Mouse (Mus musculus) heart, adult 18-20 months (tissue): Measurements from ENCODE around the gene 2310079G19Rik. TPM values are rescaled to one million over a fixed set of nuclear protein-coding genes. Genes with fewer than 3 reads are reported as not detected.

Experiments
- DNase-seq, 2 experiments: peaks; one replicate each; pipeline ENCODE4 v3.0.0; 2021 to 2022; ENCODE audit warnings: mixed read lengths in 1 of 2
- long read RNA-seq, 2 experiments: library from polyadenylated mRNA; stranded (forward); transcript quantifications; one replicate each; pipeline ENCODE4 v2.0.0; 2021
- total RNA-seq, 2 experiments: library from RNA; stranded (reverse); gene quantifications; 2 replicates each; pipeline ENCODE4 v1.2.3; 2021

2310079G19Rik gene
- not detected for total RNA-seq
- long read RNA-seq, experiment 1 = 0 reads
- long read RNA-seq, experiment 2 = 0 reads

GRCm38 (mm10) chr16:88627566-88627965, at the start of gene 2310079G19Rik:
Gene 2310079G19Rik, minus strand, starts transcription at chr16:88627666.
- no peak for DNase-seq

- no peak for DNase-seq
Observed at GRCm38 (mm10) chr16:88671571-88671970, 44.1 kb upstream of the 2310079G19Rik start, which contains the start of gene Krtap27-1. Gene Krtap27-1, minus strand, starts transcription at chr16:88671671.

- no peak for DNase-seq
Observed at GRCm38 (mm10) chr16:88657426-88657825, 30.0 kb upstream of the 2310079G19Rik start.

GRCm38 (mm10) chr16:88651952-88652351, 24.5 kb upstream of the 2310079G19Rik start:
- DNase-seq = no peak

- DNase-seq = no peak
Observed at GRCm38 (mm10) chr16:88651082-88651481, 23.6 kb upstream of the 2310079G19Rik start.

- no peak for DNase-seq
Observed at GRCm38 (mm10) chr16:88647358-88647846, 19.9 kb upstream of the 2310079G19Rik start, which contains the start of gene Krtap26-1. Gene Krtap26-1, minus strand, starts transcription at chr16:88647796.

GRCm38 (mm10) chr16:88646366-88647111, 19.1 kb upstream of the 2310079G19Rik start:
- DNase-seq = no peak

GRCm38 (mm10) chr16:88640053-88640452, 12.6 kb upstream of the 2310079G19Rik start:
- no peak for DNase-seq

GRCm38 (mm10) chr16:88635142-88635541, 7.7 kb upstream of the 2310079G19Rik start:
- peak; percentile 5 to 17 for DNase-seq

- no peak for DNase-seq
Observed at GRCm38 (mm10) chr16:88631474-88631873, 4.0 kb upstream of the 2310079G19Rik start.

GRCm38 (mm10) chr16:88612712-88613111, 14.8 kb downstream of the 2310079G19Rik start:
- DNase-seq = no peak

GRCm38 (mm10) chr16:88611922-88612321, 15.5 kb downstream of the 2310079G19Rik start, which contains the start of gene Krtap24-1:
Gene Krtap24-1, minus strand, starts transcription at chr16:88612279.
- no peak for DNase-seq

- no peak for DNase-seq
Observed at GRCm38 (mm10) chr16:88604570-88604969, 22.9 kb downstream of the 2310079G19Rik start.

- DNase-seq = no peak
Observed at GRCm38 (mm10) chr16:88602464-88602863, 25.0 kb downstream of the 2310079G19Rik start.

- DNase-seq = no peak
Observed at GRCm38 (mm10) chr16:88600303-88600702, 27.2 kb downstream of the 2310079G19Rik start.

GRCm38 (mm10) chr16:88599504-88600237, 27.8 kb downstream of the 2310079G19Rik start:
- no peak for DNase-seq

- DNase-seq = no peak
Observed at GRCm38 (mm10) chr16:88592758-88593157, 34.7 kb downstream of the 2310079G19Rik start.

- no peak for DNase-seq
Observed at GRCm38 (mm10) chr16:88583338-88583737, 44.1 kb downstream of the 2310079G19Rik start.
